Mouse (Mus musculus): ENCODE measurements around the gene Ttc39b.
A peak's percentile ranks its signal among the peaks of the same experiment; 100 is the strongest.

Ttc39b gene

GRCm38 (mm10) chr4:83186448-83186847 is 137.6 kb downstream of the Ttc39b start:
- DNase-seq (ENCODE audit: low spot score in 2 of 2) = no peak

GRCm38 (mm10) chr4:83183288-83183930 is 140.6 kb downstream of the Ttc39b start:
- DNase-seq (ENCODE audit: low spot score in 2 of 2) = peak; percentile 84 to 86

GRCm38 (mm10) chr4:83182178-83183068 is 141.6 kb downstream of the Ttc39b start:
- no peak for DNase-seq (ENCODE audit: low spot score in 2 of 2)

DNA sequence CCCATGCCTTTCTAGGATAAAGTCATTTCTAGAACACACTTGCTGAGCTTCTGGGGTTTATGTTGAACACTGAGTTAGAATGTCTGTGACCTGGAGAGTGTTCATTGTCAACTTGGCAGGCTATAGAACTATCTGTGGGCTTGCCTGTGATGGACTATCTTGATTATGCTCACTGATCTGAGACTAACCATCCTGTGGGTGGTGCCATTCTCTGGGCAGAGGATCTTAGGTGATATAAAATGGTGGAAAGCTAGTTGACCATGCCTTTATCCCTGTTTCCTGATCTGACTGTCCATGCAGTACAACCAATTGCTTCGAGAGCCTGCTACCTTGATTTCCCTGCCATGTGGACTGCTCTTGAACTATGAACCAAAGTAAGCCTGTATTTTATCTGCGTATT is 146.6 kb downstream of the Ttc39b start:
- peak in 1 of 2 experiments; percentile 6 for DNase-seq (ENCODE audit: low spot score in 2 of 2)

DNA sequence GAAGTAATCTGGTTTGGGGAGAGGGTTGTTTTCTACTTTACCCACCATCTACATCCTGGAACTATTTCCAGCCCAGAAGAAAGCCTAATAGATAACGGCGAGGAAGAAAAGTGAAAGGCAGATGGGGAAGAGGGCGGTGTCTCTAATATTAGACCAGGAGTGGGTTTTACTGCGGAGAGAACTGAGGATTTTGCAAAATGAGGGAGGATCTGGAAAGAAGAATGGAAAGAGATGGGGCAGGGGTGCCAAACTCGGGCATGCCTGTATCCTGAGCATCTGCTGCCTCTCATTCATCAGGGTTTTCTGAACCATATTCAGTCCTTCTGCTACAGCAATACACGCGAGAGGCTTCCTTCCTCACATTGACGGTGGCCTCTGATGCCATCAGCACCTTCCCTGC is 149.1 kb downstream of the Ttc39b start:
- DNase-seq (ENCODE audit: low spot score in 2 of 2) = peak in 1 of 2 experiments; percentile 36

GRCm38 (mm10) chr4:83172278-83172677 is 151.8 kb downstream of the Ttc39b start:
- DNase-seq (ENCODE audit: low spot score in 2 of 2) = peak; percentile 42 to 62

DNA sequence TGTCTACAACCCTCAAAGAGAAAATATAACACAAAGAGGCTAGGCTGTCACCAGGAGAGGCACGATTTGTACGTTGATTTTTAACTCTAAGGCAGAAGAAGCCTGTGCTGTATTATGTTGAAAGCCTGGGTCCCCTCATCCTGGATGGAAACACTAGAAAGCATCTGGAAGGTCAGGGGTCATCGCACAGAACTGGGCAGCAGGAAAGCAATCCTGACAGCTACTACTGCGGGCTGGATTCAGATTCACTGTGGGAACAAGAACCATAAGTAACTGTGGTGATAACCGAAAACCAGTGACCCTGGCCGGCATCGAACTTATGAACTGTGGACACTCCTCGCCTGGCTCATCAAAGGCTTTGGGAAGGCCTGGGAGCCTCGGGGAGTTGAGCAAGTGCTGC is 153.3 kb downstream of the Ttc39b start:
- no peak for DNase-seq (ENCODE audit: low spot score in 2 of 2)

Data from right cerebral cortex, postnatal 10 days (tissue).